Mouse (Mus musculus) bone marrow macrophage, adult 2 months (primary cell): ENCODE results near the gene Trpm3.

Experiments used
- CTCF ChIP-seq: IDR thresholded peaks from 2 replicates; pipeline ENCODE4 v1.5.1; 2012; ENCODE audit warnings: low read depth, mild to moderate bottlenecking, low read length, moderate library complexity
- POLR2A ChIP-seq: IDR thresholded peaks from 2 replicates; pipeline ENCODE4 v1.6.1; 2012; ENCODE audit warnings: mild to moderate bottlenecking, low read depth, low read length, borderline replicate concordance

DNA sequence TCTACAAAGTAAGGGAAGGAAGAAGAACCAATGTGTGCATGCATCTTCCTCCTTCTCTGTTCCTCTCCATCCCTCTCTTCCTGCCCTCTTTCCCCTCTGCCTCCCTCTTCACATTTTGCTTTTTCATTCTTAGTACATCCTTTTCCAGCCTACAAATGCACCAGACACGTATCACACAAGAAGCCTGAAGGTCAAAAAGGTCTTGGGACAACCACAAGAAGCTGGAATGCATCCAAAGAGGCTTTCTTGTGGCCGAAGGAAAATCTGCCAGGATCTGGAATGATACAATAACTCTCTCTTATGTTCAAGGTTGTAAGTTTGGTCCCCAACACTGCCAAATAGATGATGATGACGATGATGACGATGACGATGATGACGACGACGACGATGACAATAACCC lies 802.1 kb downstream of the Trpm3 start:
- TF ChIP-seq POLR2A: no peak
- no peak for TF ChIP-seq CTCF
